Mouse (Mus musculus): ENCODE measurements around the gene Slc16a12. TPM values are rescaled to one million over a fixed set of nuclear protein-coding genes. Genes with fewer than 3 reads are reported as not detected.
"Not testable (repeated sequence)": the region's sequence is repeated elsewhere in the genome, so short reads cannot be mapped to it uniquely, and the experiment has no call there.

The Slc16a12 gene
- polyA plus RNA-seq, 1 experiment from 2014 or later = 11.2 TPM

DNA sequence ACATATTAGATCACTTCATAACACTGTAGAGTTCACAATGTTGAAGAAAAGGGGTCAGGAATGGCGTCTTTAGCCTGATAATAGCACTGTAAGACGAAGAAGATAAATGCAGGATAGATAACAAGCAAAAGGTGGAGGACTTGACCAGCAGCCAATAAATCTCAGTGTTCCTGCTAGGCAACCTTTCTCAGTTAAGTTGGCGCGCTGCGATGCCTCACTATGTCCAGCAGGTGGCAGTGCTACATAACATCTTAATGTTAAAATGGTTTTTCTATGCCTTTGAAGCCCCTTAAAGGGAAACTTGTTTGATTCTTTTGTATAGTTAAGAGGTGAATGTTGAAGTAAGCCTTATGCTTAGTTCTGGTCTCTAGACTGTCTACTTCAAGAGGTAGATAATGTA is 81.0 kb downstream of the Slc16a12 start:
- Histone ChIP-seq H3K9me3 (replicated peaks) (no peaks in the 10 kb centered on the region), H3K9ac (no peak overlapping the region), H3K27me3 (no peaks in the 10 kb centered on the region), H3K4me1 (replicated peaks) (peaks cover 7% of the 10 kb centered on the region), H3K4me2 (no peak overlapping the region), H3K27ac (no peak overlapping the region), H3K36me3 (no peaks in the 10 kb centered on the region), H3K4me3 (no peak overlapping the region)
- no peak for ATAC-seq (replicated peaks; ENCODE audit: insufficient number of reproducible peaks, insufficient read depth, low FRiP score, low read depth)
- WGBS = 2% methylated on average over 5 of the region's 5 CpGs

DNA sequence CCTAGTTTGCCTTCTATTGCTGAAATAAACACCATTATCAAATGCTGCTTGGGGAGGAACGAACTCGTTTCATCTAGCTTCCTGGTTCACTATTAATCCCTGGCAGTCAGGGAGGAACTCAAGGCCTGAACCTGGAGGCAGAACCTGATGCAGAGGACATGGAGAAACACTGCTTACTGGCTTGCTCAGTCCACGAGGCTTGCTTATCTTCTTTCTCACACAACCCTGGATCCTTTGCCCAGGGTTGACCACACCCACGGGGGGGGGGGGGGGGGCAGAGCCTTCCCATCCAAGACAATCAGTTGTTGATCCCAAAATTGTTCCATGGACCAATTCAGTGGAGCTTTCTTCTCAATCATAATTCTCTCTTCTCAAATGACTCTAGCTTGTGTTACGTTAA is 84.3 kb downstream of the Slc16a12 start:
- Histone ChIP-seq H3K4me2 (peak overlapping the region; percentile 59), H3K36me3 (no peaks in the 10 kb centered on the region), H3K9me3 (replicated peaks) (no peaks in the 10 kb centered on the region), H3K27me3 (no peaks in the 10 kb centered on the region), H3K9ac (no peak overlapping the region), H3K27ac (peak overlapping the region; percentile 69), H3K4me3 (no peak overlapping the region), H3K4me1 (replicated peaks) (peaks cover 7% of the 10 kb centered on the region)
- no peak for ATAC-seq (replicated peaks; ENCODE audit: insufficient number of reproducible peaks, insufficient read depth, low FRiP score, low read depth)
- 43% methylated on average over 5 of the region's 5 CpGs for WGBS

DNA sequence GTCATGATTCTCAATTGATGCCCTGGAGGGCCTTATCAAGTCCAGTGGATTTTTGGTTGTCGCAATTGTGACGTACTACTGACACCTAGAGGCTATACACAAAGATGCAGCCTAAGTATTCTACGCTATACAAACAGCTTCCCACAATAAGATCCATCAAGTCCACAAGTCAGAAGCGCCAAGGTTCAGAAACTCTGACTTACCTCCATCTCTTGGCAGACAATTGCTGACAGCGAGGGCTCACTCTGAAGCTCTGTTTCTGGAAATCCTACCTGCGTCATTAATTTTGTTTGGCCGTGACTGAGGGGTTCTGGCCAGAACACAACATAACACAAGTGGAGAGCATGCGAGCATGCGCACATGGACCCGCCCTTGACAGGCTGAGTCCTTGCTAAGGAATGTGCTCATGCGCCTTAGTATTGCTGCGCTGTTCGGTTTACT is 85.0 kb downstream of the Slc16a12 start:
- H3K4me2 ChIP-seq = peak overlapping the region; percentile 59
- WGBS = 7% methylated on average over 13 of the region's 13 CpGs
- ATAC-seq (replicated peaks; ENCODE audit: insufficient number of reproducible peaks, insufficient read depth, low FRiP score, low read depth) = peak; percentile 94

DNA sequence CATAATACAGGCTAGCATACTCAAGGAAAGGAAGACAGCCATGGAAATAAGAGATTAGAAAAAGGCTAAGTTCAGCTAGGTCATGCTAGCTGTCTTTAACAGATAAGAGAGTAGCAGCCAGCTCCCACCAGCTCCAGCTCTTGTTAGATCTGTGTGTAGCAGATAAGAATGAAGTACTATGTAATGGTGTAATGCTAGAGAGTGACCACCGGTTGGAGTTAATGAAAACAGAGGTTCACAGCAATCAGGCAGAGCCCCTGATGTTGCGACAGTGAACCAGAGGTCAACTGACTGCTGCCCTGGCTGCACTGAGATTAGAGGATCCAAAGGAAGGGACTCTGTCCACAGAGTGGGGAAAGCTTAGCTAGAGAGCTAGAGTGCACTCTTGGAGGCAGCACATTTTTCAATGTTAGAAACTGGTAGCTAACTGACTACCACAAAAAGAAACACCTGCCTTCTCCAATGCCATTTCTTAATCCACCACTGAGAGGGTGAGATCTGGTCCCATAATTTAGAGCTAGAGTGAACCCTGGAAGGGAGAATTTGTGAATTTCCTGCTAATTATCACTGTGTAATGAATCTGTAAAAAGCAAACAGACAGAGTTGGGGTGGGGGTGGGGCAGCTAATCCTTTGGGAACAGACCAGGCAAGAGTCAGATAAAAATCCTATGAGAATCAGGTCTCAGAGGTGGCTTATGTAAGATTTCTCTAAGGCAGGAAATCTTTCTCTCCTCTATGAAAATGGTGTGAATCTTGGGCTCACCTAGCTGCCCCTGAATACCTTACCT is 90.4 kb downstream of the Slc16a12 start:
- WGBS = 16% methylated on average over 2 of the region's 2 CpGs
- Histone ChIP-seq H3K9ac (no peak overlapping the region), H3K4me2 (no peak overlapping the region), H3K4me1 (replicated peaks) (peaks cover 15% of the 10 kb centered on the region; the same call in 1 of the 2 replicates), H3K4me3 (no peak overlapping the region), H3K27ac (no peak overlapping the region), H3K36me3 (no peaks in the 10 kb centered on the region), H3K9me3 (replicated peaks) (no peaks in the 10 kb centered on the region), H3K27me3 (no peaks in the 10 kb centered on the region)
- 0 out of 2 replicates have a peak, but pooled peaks have one; percentile 64 for ATAC-seq (replicated peaks; ENCODE audit: insufficient number of reproducible peaks, insufficient read depth, low FRiP score, low read depth)

More for the DNA sequence above, 85.0 kb downstream of the Slc16a12 start:
- peak overlapping the region; percentile 69 for H3K27ac ChIP-seq
- H3K9ac ChIP-seq = no peak overlapping the region
- H3K27me3 ChIP-seq = no peaks in the 10 kb centered on the region
- H3K4me1 ChIP-seq (replicated peaks) = peaks cover 9% of the 10 kb centered on the region
- H3K36me3 ChIP-seq = no peaks in the 10 kb centered on the region
- H3K9me3 ChIP-seq (replicated peaks) = no peaks in the 10 kb centered on the region
- H3K4me3 ChIP-seq = peak overlapping the region; percentile 48

DNA sequence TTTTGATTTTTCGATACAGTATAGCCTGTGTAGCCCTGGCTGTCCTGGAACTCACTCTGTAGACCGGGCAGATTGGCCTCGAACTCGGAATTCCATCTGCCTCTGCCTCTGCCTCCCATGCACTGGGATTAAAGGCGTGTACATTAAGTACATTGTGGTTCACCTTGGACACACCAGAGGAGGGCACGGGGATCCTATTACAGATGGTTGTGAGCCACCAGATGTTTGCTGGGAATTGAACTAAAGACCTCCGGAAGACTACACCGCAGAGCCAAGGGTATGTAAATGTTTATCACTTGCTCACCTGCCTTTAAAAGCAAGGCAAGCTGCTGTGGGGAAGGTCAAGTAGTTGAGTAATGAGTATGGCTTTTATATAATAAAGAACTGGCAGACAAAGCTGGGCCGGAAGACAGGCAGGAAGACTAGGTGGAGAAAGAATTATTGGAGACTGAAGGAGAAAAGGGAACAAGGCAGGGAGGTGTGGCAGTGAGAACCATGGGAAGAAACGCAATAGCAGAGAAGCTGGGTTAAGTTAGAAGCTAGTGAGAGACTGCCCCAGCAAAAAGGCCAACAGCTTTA is 91.8 kb downstream of the Slc16a12 start:
- no peak overlapping the region for H3K27ac ChIP-seq
- no peaks in the 10 kb centered on the region for H3K9me3 ChIP-seq (replicated peaks)
- H3K36me3 ChIP-seq = no peaks in the 10 kb centered on the region
- no peak overlapping the region for H3K4me3 ChIP-seq
- no peak for ATAC-seq (replicated peaks; ENCODE audit: insufficient number of reproducible peaks, insufficient read depth, low FRiP score, low read depth)
- WGBS = 89% methylated on average over 10 of the region's 10 CpGs
- no peak overlapping the region for H3K4me2 ChIP-seq
- H3K9ac ChIP-seq = no peak overlapping the region
- H3K27me3 ChIP-seq = no peaks in the 10 kb centered on the region
- H3K4me1 ChIP-seq (replicated peaks) = peaks cover 12% of the 10 kb centered on the region; the same call in 1 of the 2 replicates

DNA sequence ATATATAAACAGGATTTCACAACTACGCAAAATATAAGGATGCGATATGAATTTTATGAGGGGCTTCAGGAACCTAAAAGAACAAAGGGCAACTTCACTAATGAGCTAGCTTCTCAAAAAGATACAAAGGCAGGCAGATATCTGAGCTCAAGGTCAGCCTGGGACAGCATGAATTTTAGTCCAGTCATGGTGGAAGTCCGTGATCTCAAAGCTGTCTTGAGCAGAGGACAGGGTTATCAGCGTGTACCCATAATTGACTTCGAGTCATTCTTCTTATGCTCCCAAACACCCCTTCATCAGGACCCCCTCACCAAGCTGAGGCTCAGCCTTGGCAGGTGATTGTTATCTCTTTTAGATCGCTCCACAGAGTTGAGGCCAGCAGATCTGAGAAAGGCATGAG is 96.1 kb downstream of the Slc16a12 start:
- Histone ChIP-seq H3K4me1 (replicated peaks) (no peaks in the 10 kb centered on the region), H3K27ac (no peak overlapping the region), H3K9me3 (replicated peaks) (no peaks in the 10 kb centered on the region), H3K27me3 (no peaks in the 10 kb centered on the region), H3K36me3 (no peaks in the 10 kb centered on the region), H3K4me2 (no peak overlapping the region), H3K9ac (no peak overlapping the region), H3K4me3 (no peak overlapping the region)
- ATAC-seq (replicated peaks; ENCODE audit: insufficient number of reproducible peaks, insufficient read depth, low FRiP score, low read depth) = no peak
- WGBS = 76% methylated on average over 6 of the region's 6 CpGs

DNA sequence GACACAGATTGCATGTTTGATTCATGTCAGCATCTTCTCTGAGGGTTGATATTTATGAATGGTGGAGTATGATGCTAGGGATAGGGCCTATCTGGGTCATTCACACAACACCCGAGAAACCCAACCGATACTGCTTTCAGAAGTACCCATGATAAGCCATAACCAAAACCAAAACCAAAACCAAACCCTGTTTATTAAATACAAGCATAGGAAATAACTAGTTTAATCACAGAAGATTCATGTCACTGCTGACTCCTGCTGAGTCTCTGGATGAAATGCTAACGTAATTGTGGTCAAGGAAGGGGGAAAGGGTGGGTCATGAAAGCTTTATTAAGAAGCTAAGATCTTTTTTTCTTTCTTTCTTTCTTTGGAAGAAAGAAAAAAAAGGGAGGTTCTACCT is 96.8 kb downstream of the Slc16a12 start:
- Histone ChIP-seq H3K4me3 (no peak overlapping the region), H3K27me3 (no peaks in the 10 kb centered on the region), H3K9me3 (replicated peaks) (no peaks in the 10 kb centered on the region), H3K4me1 (replicated peaks) (no peaks in the 10 kb centered on the region), H3K27ac (no peak overlapping the region), H3K4me2 (no peak overlapping the region), H3K36me3 (no peaks in the 10 kb centered on the region), H3K9ac (no peak overlapping the region)
- no peak for ATAC-seq (replicated peaks; ENCODE audit: insufficient number of reproducible peaks, insufficient read depth, low FRiP score, low read depth)
- WGBS = 87% methylated on average over 3 of the region's 3 CpGs

DNA sequence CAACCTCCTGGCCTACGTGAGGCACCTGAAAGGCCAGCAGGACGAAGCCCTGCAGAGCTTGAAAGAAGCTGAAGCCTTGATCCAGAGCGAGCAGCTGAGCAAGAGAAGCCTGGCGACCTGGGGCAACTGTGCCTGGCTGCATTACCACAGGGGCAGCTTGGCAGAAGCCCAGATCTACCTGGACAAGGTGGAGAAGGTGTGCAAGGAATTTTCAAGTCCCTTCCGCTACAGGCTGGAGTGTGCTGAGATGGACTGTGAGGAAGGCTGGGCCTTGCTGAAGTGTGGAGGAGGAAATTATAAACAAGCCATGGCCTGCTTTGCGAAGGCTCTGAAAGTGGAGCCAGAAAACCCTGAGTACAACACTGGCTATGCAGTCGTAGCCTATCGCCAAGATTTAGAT is 99.5 kb downstream of the Slc16a12 start:
- not testable (repeated sequence) for H3K9ac ChIP-seq; H3K4me2 ChIP-seq; H3K4me3 ChIP-seq; ATAC-seq (replicated peaks; ENCODE audit: insufficient number of reproducible peaks, insufficient read depth, low FRiP score, low read depth); H3K9me3 ChIP-seq (replicated peaks); H3K27ac ChIP-seq; H3K4me1 ChIP-seq (replicated peaks); H3K36me3 ChIP-seq; H3K27me3 ChIP-seq
- 84% methylated on average over 8 of the region's 8 CpGs for WGBS

DNA sequence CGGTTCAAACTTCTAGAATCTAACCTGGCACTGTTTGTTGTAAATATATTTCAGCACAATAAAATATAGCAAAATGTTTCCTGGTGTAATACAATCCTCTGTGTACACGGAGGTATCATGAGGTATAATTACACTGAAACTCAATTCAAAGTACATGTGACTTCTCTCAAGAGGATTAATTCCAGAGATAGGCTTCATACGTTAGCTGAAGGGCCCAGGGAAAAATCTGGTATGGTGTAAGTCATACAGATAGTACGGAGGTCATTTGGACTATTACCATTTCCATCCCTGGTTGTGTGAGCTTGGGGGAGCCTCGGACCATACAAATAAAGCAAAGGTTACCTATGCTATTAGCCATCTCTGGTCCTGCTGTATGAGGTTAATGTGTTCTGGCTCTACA is 104.5 kb downstream of the Slc16a12 start:
- Histone ChIP-seq H3K4me1 (replicated peaks) (peaks cover 3% of the 10 kb centered on the region; the same call in 1 of the 2 replicates), H3K36me3 (no peaks in the 10 kb centered on the region), H3K4me3 (no peak overlapping the region), H3K27ac (no peak overlapping the region), H3K27me3 (no peaks in the 10 kb centered on the region), H3K9ac (no peak overlapping the region), H3K9me3 (replicated peaks) (no peaks in the 10 kb centered on the region), H3K4me2 (no peak overlapping the region)
- no peak for ATAC-seq (replicated peaks; ENCODE audit: insufficient number of reproducible peaks, insufficient read depth, low FRiP score, low read depth)
- 56% methylated on average over 5 of the region's 5 CpGs for WGBS

DNA sequence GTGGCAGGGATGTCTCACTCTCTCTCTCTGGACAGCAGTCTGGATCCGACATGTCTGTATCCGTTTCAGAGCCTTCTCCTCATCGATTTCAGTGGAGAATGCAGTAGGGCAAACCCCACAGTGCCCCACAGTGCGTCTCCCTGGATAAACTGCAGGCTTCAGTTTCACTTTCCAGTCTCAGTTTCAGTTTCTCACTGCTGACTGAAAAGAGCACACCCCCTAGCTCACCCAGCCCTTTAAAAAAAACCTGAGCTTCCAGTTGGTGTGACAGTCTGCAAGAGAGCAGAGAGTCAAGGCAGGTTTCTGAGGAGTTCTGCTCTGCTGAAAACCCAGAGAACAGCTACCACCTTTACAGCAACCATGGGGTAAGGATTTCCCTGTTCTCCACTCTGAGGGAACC is 106.5 kb downstream of the Slc16a12 start, which contains the start of the genes Ifit1bl2 and Ifit1:
Ifit1bl2 (minus strand) TSS at position 121 of the 400 bp plus-strand sequence.
Ifit1 (plus strand) TSS at position 249 of the 400 bp plus-strand sequence.
- WGBS = 18% methylated on average over 4 of the region's 4 CpGs
- ATAC-seq (replicated peaks; ENCODE audit: insufficient number of reproducible peaks, insufficient read depth, low FRiP score, low read depth) = no peak
- H3K9ac ChIP-seq = no peak within 1 kb of the TSS

DNA sequence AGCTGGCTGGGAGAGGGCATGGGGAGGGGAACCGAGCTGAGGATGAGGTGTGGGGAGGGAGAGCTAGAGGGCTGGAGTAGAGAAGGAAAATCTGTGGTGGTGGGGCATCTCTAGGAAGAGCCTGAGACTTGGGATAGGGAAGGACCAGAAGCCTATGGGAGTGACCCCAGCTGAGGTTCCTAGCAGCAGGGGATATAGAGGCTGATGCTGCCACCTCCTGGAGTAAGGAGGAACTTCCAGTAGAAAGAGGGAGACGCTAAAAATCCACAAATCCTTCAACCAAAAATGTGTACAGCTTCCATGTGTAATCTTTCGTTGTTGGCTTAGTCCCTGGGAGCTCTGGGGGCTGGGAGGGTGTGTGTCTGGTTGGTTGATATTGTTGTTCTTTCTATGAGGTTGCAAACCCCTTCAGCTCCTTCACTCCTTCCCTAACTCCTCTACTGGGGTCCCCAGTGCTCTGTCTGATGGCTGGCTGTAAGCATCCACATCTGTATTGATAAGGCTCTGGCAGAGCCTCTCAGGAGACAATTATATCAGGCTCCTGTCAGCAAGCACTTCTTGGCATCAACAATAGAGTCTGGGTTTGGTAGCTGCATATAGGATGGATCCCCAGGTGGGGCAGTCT is 110.0 kb downstream of the Slc16a12 start:
- no peaks in the 10 kb centered on the region for H3K9me3 ChIP-seq (replicated peaks)
- no peaks in the 10 kb centered on the region for H3K27me3 ChIP-seq
- no peak overlapping the region for H3K4me2 ChIP-seq
- no peak overlapping the region for H3K4me3 ChIP-seq
- peaks cover 3% of the 10 kb centered on the region; the same call in 1 of the 2 replicates for H3K4me1 ChIP-seq (replicated peaks)
- H3K9ac ChIP-seq = no peak overlapping the region
- WGBS = 4% methylated on average over 3 of the region's 3 CpGs
- no peaks in the 10 kb centered on the region for H3K36me3 ChIP-seq
- no peak overlapping the region for H3K27ac ChIP-seq
- no peak for ATAC-seq (replicated peaks; ENCODE audit: insufficient number of reproducible peaks, insufficient read depth, low FRiP score, low read depth)

More for the DNA sequence above, 106.5 kb downstream of the Slc16a12 start, which contains the start of the genes Ifit1bl2 and Ifit1:
- H3K36me3 ChIP-seq = no peaks in the 10 kb centered on the region
- no peaks in the 10 kb centered on the region for H3K27me3 ChIP-seq
- H3K4me3 ChIP-seq = peak within 1 kb of the TSS; percentile 14
- H3K4me2 ChIP-seq = peak within 1 kb of the TSS; percentile 39
- no peak within 1 kb of the TSS for H3K27ac ChIP-seq
- H3K4me1 ChIP-seq (replicated peaks) = peaks cover 3% of the 10 kb centered on the region; the same call in 1 of the 2 replicates
- H3K9me3 ChIP-seq (replicated peaks) = no peaks in the 10 kb centered on the region

Measured in heart, embryonic 15.5 days (tissue).